Mouse (Mus musculus) T-helper 1 cell (primary cell): ENCODE data around the gene Gnb3.

Experiments used
- in situ Hi-C: fragments of 300-600 bp; cut with MboI, MseI; formaldehyde crosslinking; loops from one replicate; pipeline ENCODE4 v1.15.1; 2025; ENCODE audit warnings: high pct_unique_total_duplicates

Gene Gnb3

GRCm38 (mm10) chr6:124840241-124841167 lies at the start of gene Gnb3:
Gene Gnb3 (minus strand): TSS chr6:124840275.
- in situ Hi-C loops: no loop called here

- in situ Hi-C loops: no loop called here
Observed at GRCm38 (mm10) chr6:124888555-124889125, 48.6 kb upstream of the Gnb3 start.

GRCm38 (mm10) chr6:124887986-124888385 lies 47.9 kb upstream of the Gnb3 start, which contains the start of gene Cd4:
Gene Cd4 (minus strand): TSS chr6:124888221.
- in situ Hi-C loops: no loop called here

- in situ Hi-C loops: no loop called here
Observed at GRCm38 (mm10) chr6:124885956-124886381, 45.9 kb upstream of the Gnb3 start.

GRCm38 (mm10) chr6:124884714-124885500 lies 44.8 kb upstream of the Gnb3 start:
- in situ Hi-C loops: no loop called here

GRCm38 (mm10) chr6:124883351-124883750 lies 43.3 kb upstream of the Gnb3 start:
- in situ Hi-C loops: no loop called here

- in situ Hi-C loops: no loop called here
Observed at GRCm38 (mm10) chr6:124881821-124882220, 41.7 kb upstream of the Gnb3 start.

- in situ Hi-C loops: no loop called here
Observed at GRCm38 (mm10) chr6:124879390-124879789, 39.3 kb upstream of the Gnb3 start.

- in situ Hi-C loops: no loop called here
Observed at GRCm38 (mm10) chr6:124874348-124874747, 34.3 kb upstream of the Gnb3 start.

- in situ Hi-C loops: loop anchor here (10.0 kb wide), 1 partner anchor 68 kb away; the partner anchor contains the start of gene Mlf2
Observed at GRCm38 (mm10) chr6:124866560-124866959, 26.5 kb upstream of the Gnb3 start.

- in situ Hi-C loops: loop anchor here (10.0 kb wide), 1 partner anchor 69 kb away; the partner anchor contains the start of gene Mlf2
Observed at GRCm38 (mm10) chr6:124865766-124866362, 25.8 kb upstream of the Gnb3 start.

GRCm38 (mm10) chr6:124863658-124864298 lies 23.7 kb upstream of the Gnb3 start, which contains the start of gene Gpr162:
Gene Gpr162 (minus strand): TSS chr6:124863983.
- in situ Hi-C loops: loop anchor here (10.0 kb wide), 1 partner anchor 71 kb away; the partner anchor contains the start of gene Mlf2

GRCm38 (mm10) chr6:124863125-124863657 lies 23.1 kb upstream of the Gnb3 start:
- in situ Hi-C loops: loop anchor here (10.0 kb wide), 1 partner anchor 72 kb away; the partner anchor contains the start of gene Mlf2

- in situ Hi-C loops: loop anchor here (10.0 kb wide), 1 partner anchor 72 kb away; the partner anchor contains the start of gene Mlf2
Observed at GRCm38 (mm10) chr6:124862406-124863124, 22.5 kb upstream of the Gnb3 start.

GRCm38 (mm10) chr6:124861802-124862201 lies 21.7 kb upstream of the Gnb3 start:
- in situ Hi-C loops: loop anchor here (10.0 kb wide), 1 partner anchor 73 kb away; the partner anchor contains the start of gene Mlf2

GRCm38 (mm10) chr6:124861266-124861665 lies 21.2 kb upstream of the Gnb3 start:
- in situ Hi-C loops: loop anchor here (10.0 kb wide), 1 partner anchor 74 kb away; the partner anchor contains the start of gene Mlf2

- in situ Hi-C loops: loop anchor here (10.0 kb wide), 1 partner anchor 74 kb away; the partner anchor contains the start of gene Mlf2
Observed at GRCm38 (mm10) chr6:124860511-124860910, 20.4 kb upstream of the Gnb3 start.

- in situ Hi-C loops: loop anchor here (10.0 kb wide), 1 partner anchor 75 kb away; the partner anchor contains the start of gene Mlf2
Observed at GRCm38 (mm10) chr6:124859725-124860124, 19.6 kb upstream of the Gnb3 start.
